Comparison of ENCODE assay signal across 8 mouse cellular contexts in the genomic region with DNA sequence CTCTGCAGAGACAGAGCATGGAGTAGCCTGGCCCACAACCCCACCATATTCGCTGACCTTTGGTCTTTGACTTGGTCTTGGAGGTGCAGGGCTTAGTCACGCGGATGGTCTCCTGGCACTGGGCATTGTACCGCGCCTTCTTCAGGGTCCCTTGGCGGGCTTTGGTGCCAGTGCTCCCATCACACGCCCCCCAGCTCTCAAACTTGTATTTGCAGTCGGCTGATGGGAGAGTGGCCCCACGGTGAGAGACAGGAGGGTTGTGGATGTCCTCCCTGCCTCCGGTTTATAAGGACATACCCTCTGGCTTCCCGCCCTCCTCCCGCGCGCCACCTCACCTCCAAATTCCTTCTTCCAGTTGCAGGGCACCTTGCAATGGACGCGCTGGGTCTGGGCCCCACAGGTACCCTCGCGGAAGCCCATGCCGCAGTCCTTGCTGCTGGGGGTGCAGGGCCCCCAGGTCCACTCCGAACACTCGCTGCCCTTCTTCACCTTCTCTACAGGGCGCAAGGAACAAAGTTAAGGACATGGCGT. TPM values are rescaled to one million over a fixed set of nuclear protein-coding genes. Genes with fewer than 3 reads are reported as not detected.
DNase-seq lines count a peak whose midpoint lies in the region; ATAC-seq and TF ChIP-seq lines count a peak whose summit lies in the region.

No protein-coding gene starts in this region.

- no peak for DNase-seq in layer of hippocampus, adult 2 months (ENCODE audit: low spot score in 2 of 2)
- DNase-seq in layer of hippocampus, adult 8-10 months (ENCODE audit: low spot score in 2 of 2), result no peak
- peak; percentile 52 for DNase-seq in embryo, embryonic 11 days
- peak; percentile 94 for DNase-seq in midbrain, embryonic 11.5 days (ENCODE audit: low spot score, missing footprints)
- no peak for DNase-seq in left cerebral cortex, adult 11 months (ENCODE audit: low spot score)
- DNase-seq in urinary bladder, postnatal 36 days (ENCODE audit: low spot score in 2 of 2), result no peak
- no peak for DNase-seq in frontal cortex, postnatal 14 days (ENCODE audit: low spot score in 2 of 2)

- H3K9me3 ChIP-seq in intestine, embryonic 15.5 days, result no peaks in the 10 kb centered on the region
- no peaks in the 10 kb centered on the region for H3K9me3 ChIP-seq in midbrain, embryonic 11.5 days (ENCODE audit: control insufficient read depth, low read length)

- WGBS in intestine, embryonic 15.5 days, result 7% methylated on average over 23 of the region's 23 CpGs
- WGBS in midbrain, embryonic 11.5 days, result 0% methylated on average over 23 of the region's 23 CpGs

- H3K36me3 ChIP-seq in intestine, embryonic 15.5 days, result peaks cover 8% of the 10 kb centered on the region
- no peaks in the 10 kb centered on the region for H3K36me3 ChIP-seq in midbrain, embryonic 11.5 days (ENCODE audit: control insufficient read depth, insufficient read depth, low read length)

- TF ChIP-seq CTCF in layer of hippocampus, adult 2 months (conservative IDR thresholded peaks at IDR 0.05), result no peak

- peak overlapping the region; percentile 48 for H3K4me3 ChIP-seq in layer of hippocampus, adult 2 months
- peak overlapping the region; percentile 60 for H3K4me3 ChIP-seq in intestine, embryonic 15.5 days (replicated peaks)
- peak overlapping the region; percentile 84 for H3K4me3 ChIP-seq in midbrain, embryonic 11.5 days (ENCODE audit: low read depth, low read length)

- H3K27me3 ChIP-seq in intestine, embryonic 15.5 days (replicated peaks), result no peaks in the 10 kb centered on the region
- no peaks in the 10 kb centered on the region for H3K27me3 ChIP-seq in midbrain, embryonic 11.5 days (ENCODE audit: control insufficient read depth, insufficient read depth, low read length)

- H3K4me1 ChIP-seq in intestine, embryonic 15.5 days (replicated peaks), result peaks cover 52% of the 10 kb centered on the region
- peaks cover 34% of the 10 kb centered on the region for H3K4me1 ChIP-seq in midbrain, embryonic 11.5 days (ENCODE audit: control insufficient read depth, insufficient read depth, low read length)

- H3K27ac ChIP-seq in layer of hippocampus, adult 2 months, result peak overlapping the region; percentile 80; the same call in 1 of the 2 replicates
- peak overlapping the region; percentile 90 for H3K27ac ChIP-seq in intestine, embryonic 15.5 days
- peak overlapping the region; percentile 98 for H3K27ac ChIP-seq in midbrain, embryonic 11.5 days (ENCODE audit: low read depth, low read length)

- peak overlapping the region; percentile 78 for H3K9ac ChIP-seq in intestine, embryonic 15.5 days
- H3K9ac ChIP-seq in midbrain, embryonic 11.5 days (ENCODE audit: low read length), result peak overlapping the region; percentile 99

- ATAC-seq in intestine, embryonic 15.5 days, result 0 out of 2 replicates have a peak, but pooled peaks have one; percentile 0
- no peak; the same call in 1 of the 2 replicates for ATAC-seq in midbrain, embryonic 11.5 days (ENCODE audit: low FRiP score)

- peak overlapping the region; percentile 78 for H3K4me2 ChIP-seq in intestine, embryonic 15.5 days (replicated peaks)
- peak overlapping the region; percentile 94 for H3K4me2 ChIP-seq in midbrain, embryonic 11.5 days

RNA-seq across cellular contexts. Expression of a gene that starts 1.3 kb away (rescaled TPM):
- total RNA-seq in layer of hippocampus, adult 2 months (2021), result 10 to 100 TPM; 25.3 to 31.9 TPM
- total RNA-seq in layer of hippocampus, adult 8-10 months (2022), result 10 to 100 TPM; 21.4 to 27.8 (median 24.1) TPM
- 534 and 652 TPM in 2 replicates for polyA plus RNA-seq in intestine, embryonic 15.5 days (2015; fragmentation: Nextera tagmentation; extraction: Ambion mirVana)
- polyA plus RNA-seq in midbrain, embryonic 11.5 days (2014; fragmentation: Nextera tagmentation; extraction: Ambion mirVana), result 926 and 968 TPM in 2 replicates

RNA-seq across cellular contexts. Expression of a gene that starts 3.8 kb away (rescaled TPM):
- 10 to 100 TPM; 22.1 to 26.0 TPM for total RNA-seq in layer of hippocampus, adult 2 months (2021)
- total RNA-seq in layer of hippocampus, adult 8-10 months (2022), result 10 to 100 TPM; 27.0 to 29.9 (median 29.1) TPM
- 0.23 and 0.25 TPM in 2 replicates for polyA plus RNA-seq in intestine, embryonic 15.5 days (2015; fragmentation: Nextera tagmentation; extraction: Ambion mirVana)
- polyA plus RNA-seq in midbrain, embryonic 11.5 days (2014; fragmentation: Nextera tagmentation; extraction: Ambion mirVana), result 0.26 and 0.37 TPM in 2 replicates

RNA-seq across cellular contexts. Expression of a gene that starts 14.7 kb away (rescaled TPM):
- total RNA-seq in layer of hippocampus, adult 2 months (2021), result not detected
- not detected for total RNA-seq in layer of hippocampus, adult 8-10 months (2022)
- 0.44 and 0.73 TPM in 2 replicates for polyA plus RNA-seq in intestine, embryonic 15.5 days (2015; fragmentation: Nextera tagmentation; extraction: Ambion mirVana)
- polyA plus RNA-seq in midbrain, embryonic 11.5 days (2014; fragmentation: Nextera tagmentation; extraction: Ambion mirVana), result 0.25 TPM in 1 of 2 replicates, not detected in the other

RNA-seq across cellular contexts. Expression of a gene that starts 44.8 kb away (rescaled TPM):
- total RNA-seq in layer of hippocampus, adult 2 months (2021), result 100 to 1,000 TPM; 513 to 526 TPM
- 100 to 1,000 TPM; 463 to 479 (median 474) TPM for total RNA-seq in layer of hippocampus, adult 8-10 months (2022)
- polyA plus RNA-seq in intestine, embryonic 15.5 days (2015; fragmentation: Nextera tagmentation; extraction: Ambion mirVana), result 60.3 and 76.1 TPM in 2 replicates
- polyA plus RNA-seq in midbrain, embryonic 11.5 days (2014; fragmentation: Nextera tagmentation; extraction: Ambion mirVana), result 19.2 and 23.7 TPM in 2 replicates

Comparison
In these comparisons a context has a peak if more than half of its experiments do, and no peak if none do; other contexts are left out.
1. DNase-seq: peak in embryo, embryonic 11 days (single experiment) and midbrain, embryonic 11.5 days (single experiment); none in layer of hippocampus, adult 2 months (0 of 2), layer of hippocampus, adult 8-10 months (0 of 2), left cerebral cortex, adult 11 months (single experiment), urinary bladder, postnatal 36 days (0 of 2) and frontal cortex, postnatal 14 days (0 of 2).
2. Peak in every context shown above with its lines, with median percentiles within 50 percentile points of each other: H3K27ac ChIP-seq and H3K4me3 ChIP-seq.